Mouse (Mus musculus) thymus, adult 2 months (tissue): ENCODE measurements around the gene Ppfia1. TPM values are rescaled to one million over a fixed set of nuclear protein-coding genes. Genes with fewer than 3 reads are reported as not detected.

Source experiments
- DNase-seq: peaks from one replicate; pipeline ENCODE4 v3.0.0; 2021
- H3K27ac ChIP-seq: fragments of 200-500 bp; 2 replicates; pipeline ENCODE4 v1.5.1; 2012; ENCODE audit warnings: low read length, control low read depth; ENCODE audit not compliant: control insufficient read depth, insufficient read depth
- H3K27me3 ChIP-seq: fragments of 200-500 bp; 2 replicates; pipeline ENCODE4 v1.6.1; 2012; ENCODE audit warnings: mild to moderate bottlenecking, low read length, moderate library complexity, mixed read lengths; ENCODE audit not compliant: control insufficient read depth, insufficient read depth
- H3K36me3 ChIP-seq: fragments of 200-500 bp; 2 replicates; pipeline ENCODE4 v1.6.1; 2012; ENCODE audit warnings: mild to moderate bottlenecking, low read length, moderate library complexity; ENCODE audit not compliant: control insufficient read depth, insufficient read depth
- H3K4me1 ChIP-seq: fragments of 200-500 bp; replicated peaks from 2 replicates; pipeline ENCODE4 v1.6.1; 2012; ENCODE audit warnings: low read length; ENCODE audit not compliant: control insufficient read depth, insufficient read depth
- H3K4me3 ChIP-seq: fragments of 200-500 bp; 2 replicates; pipeline ENCODE4 v1.5.1; 2012; ENCODE audit warnings: mild to moderate bottlenecking, low read length, control low read depth, moderate library complexity; ENCODE audit not compliant: control insufficient read depth, insufficient read depth
- CTCF ChIP-seq: fragments of 200-500 bp; IDR thresholded peaks from 2 replicates; pipeline ENCODE4 v1.5.1; 2012; ENCODE audit warnings: mild to moderate bottlenecking, control low read depth, low read length, moderate library complexity, borderline replicate concordance; ENCODE audit not compliant: control insufficient read depth, poor library complexity, insufficient read depth; ENCODE audit errors: extremely low read depth
- POLR2A ChIP-seq: fragments of 200-500 bp; IDR thresholded peaks from 2 replicates; pipeline ENCODE4 v1.6.1; 2012; ENCODE audit warnings: mild to moderate bottlenecking, low read length, control low read depth, moderate library complexity; ENCODE audit not compliant: control insufficient read depth, poor library complexity, insufficient read depth; ENCODE audit errors: extremely low read depth
- WGBS: fragments of 180-500 bp; shearing (Covaris S2); methylation state at CpG from one replicate; pipeline ENCODE4 v1.1.7; 2018; 5-methylcytosine and 5-hydroxymethylcytosine counted together
- polyA plus RNA-seq: library from polyadenylated mRNA; depleted of rRNA; stranded (reverse); fragments of >200 nt; gene quantifications from 2 replicates; pipeline ENCODE4 v1.2.3, GENCODE M21; 2012

The Ppfia1 gene
- polyA plus RNA-seq, 1 experiment = 59.8 TPM

DNA sequence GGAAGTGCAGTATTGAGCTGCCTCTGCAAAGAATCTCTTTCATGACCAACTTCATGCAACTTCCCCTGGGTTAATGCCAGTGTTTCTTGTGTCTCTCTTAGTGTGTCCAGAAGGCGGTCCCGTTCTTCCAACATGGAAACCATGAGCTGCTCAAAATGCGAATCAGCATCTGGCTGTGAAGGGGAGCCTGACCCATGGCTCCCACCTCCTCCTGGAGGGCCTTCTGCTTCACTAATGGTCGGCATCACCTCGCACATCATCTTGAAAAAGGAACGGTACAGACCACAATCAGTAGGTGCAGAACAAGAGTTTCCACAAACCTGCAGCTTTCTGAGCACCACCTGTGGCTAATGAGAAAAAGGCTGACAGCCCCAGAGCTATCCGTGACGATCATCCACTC lies 1.3 kb downstream of the Ppfia1 start:
- DNase-seq = no peak
- WGBS = 90% methylated on average over 8 of the region's 8 CpGs

GRCm38 (mm10) chr7:144550811-144551210 lies 2.7 kb downstream of the Ppfia1 start:
- DNase-seq = no peak
- H3K4me1 ChIP-seq = peaks cover 14% of the 10 kb centered on the region
- TF ChIP-seq CTCF = no peak
- no peak for TF ChIP-seq POLR2A
- H3K27ac ChIP-seq = no peak overlapping the region
- no peak overlapping the region for H3K4me3 ChIP-seq
- peaks cover 4% of the 10 kb centered on the region; the same call in 1 of the 2 replicates for H3K36me3 ChIP-seq
- WGBS = 62% methylated on average over 1 of the region's 1 CpGs
- H3K27me3 ChIP-seq = no peaks in the 10 kb centered on the region

More for the DNA sequence above, 1.3 kb downstream of the Ppfia1 start:
- Histone ChIP-seq H3K4me1 (peaks cover 14% of the 10 kb centered on the region), H3K27ac (no peak overlapping the region), H3K27me3 (no peaks in the 10 kb centered on the region), H3K4me3 (no peak overlapping the region), H3K36me3 (peaks cover 4% of the 10 kb centered on the region; the same call in 1 of the 2 replicates)
- TF ChIP-seq CTCF (no peak), POLR2A (no peak)

DNA sequence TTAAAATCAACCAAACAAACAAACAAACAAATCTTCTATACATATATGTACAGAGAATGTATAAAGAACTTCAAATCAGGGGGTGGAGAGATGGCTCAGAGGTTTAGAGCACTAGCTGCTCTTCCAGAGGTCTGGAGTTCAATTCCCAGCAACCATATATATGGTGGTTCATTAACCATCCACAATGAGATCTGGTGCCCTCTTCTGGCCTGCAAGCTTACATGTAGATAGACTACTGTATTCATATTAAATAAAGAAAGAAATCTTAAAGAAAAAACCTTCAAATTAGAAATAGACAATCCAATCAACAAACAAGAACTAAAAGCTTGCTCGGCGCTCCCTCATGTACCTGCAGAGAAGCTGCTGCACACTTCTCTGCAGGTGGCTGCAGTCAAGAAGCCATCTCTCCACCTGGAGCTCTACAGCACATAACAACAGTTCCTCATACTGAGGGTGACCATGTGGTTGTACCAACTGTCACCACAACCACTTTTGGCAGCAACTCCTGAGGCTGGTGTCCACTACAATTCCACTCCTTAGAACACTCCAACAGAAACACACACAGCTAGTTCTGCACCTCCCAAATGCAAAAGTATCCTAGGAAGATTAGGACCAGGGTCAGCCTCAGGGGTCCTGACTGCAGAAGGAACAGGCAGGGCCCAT lies 3.5 kb downstream of the Ppfia1 start:
- no peak for TF ChIP-seq CTCF
- no peak for TF ChIP-seq POLR2A
- peak; percentile 20 for DNase-seq
- peaks cover 14% of the 10 kb centered on the region for H3K4me1 ChIP-seq
- no peak overlapping the region for H3K27ac ChIP-seq
- 84% methylated on average over 2 of the region's 2 CpGs for WGBS
- no peaks in the 10 kb centered on the region for H3K27me3 ChIP-seq
- no peak overlapping the region for H3K4me3 ChIP-seq
- peaks cover 4% of the 10 kb centered on the region; the same call in 1 of the 2 replicates for H3K36me3 ChIP-seq

- Histone ChIP-seq H3K36me3 (no peaks in the 10 kb centered on the region; the same call in 1 of the 2 replicates), H3K4me3 (no peak overlapping the region), H3K27me3 (no peaks in the 10 kb centered on the region), H3K27ac (no peak overlapping the region), H3K4me1 (no peaks in the 10 kb centered on the region)
- TF ChIP-seq POLR2A (no peak), CTCF (no peak)
- no peak for DNase-seq
- WGBS = 97% methylated on average over 3 of the region's 3 CpGs
Observed at GRCm38 (mm10) chr7:144545231-144545630, 8.3 kb downstream of the Ppfia1 start.

DNA sequence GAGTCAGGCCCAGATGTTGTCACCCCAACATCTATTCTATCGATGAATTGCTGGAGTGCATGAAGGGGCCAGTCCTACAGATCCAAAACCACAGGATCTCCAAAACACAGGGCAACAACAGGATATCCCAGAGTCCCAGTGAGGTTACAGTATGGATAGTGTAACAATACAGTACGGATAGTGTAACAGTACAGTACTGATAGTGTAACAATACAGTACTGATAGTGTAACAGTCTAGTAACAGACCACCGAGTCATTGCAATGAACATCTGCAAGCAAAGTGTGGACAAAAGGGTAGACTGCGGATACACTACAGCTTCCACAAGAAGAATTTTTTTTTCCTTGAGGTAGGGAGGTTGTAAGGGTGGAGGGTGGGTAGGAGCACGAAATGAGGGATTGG lies 12.2 kb downstream of the Ppfia1 start:
- no peak for DNase-seq
- no peak for TF ChIP-seq POLR2A
- no peak for TF ChIP-seq CTCF
- 98% methylated on average over 5 of the region's 5 CpGs for WGBS
- Histone ChIP-seq H3K27ac (no peak overlapping the region), H3K36me3 (no peaks in the 10 kb centered on the region), H3K27me3 (no peaks in the 10 kb centered on the region), H3K4me3 (no peak overlapping the region), H3K4me1 (peaks cover 14% of the 10 kb centered on the region)

GRCm38 (mm10) chr7:144539146-144539545 lies 14.4 kb downstream of the Ppfia1 start:
- H3K4me1 ChIP-seq = peaks cover 24% of the 10 kb centered on the region
- H3K36me3 ChIP-seq = no peaks in the 10 kb centered on the region
- peak; percentile 51 for DNase-seq
- WGBS = 43% methylated on average over 2 of the region's 2 CpGs
- no peaks in the 10 kb centered on the region for H3K27me3 ChIP-seq
- no peak overlapping the region for H3K27ac ChIP-seq
- TF ChIP-seq CTCF (no peak), POLR2A (no peak)
- no peak overlapping the region for H3K4me3 ChIP-seq

GRCm38 (mm10) chr7:144538030-144538644 lies 15.4 kb downstream of the Ppfia1 start:
- H3K4me1 ChIP-seq = peaks cover 24% of the 10 kb centered on the region
- no peaks in the 10 kb centered on the region for H3K27me3 ChIP-seq
- DNase-seq = no peak
- H3K36me3 ChIP-seq = no peaks in the 10 kb centered on the region
- 95% methylated on average over 4 of the region's 4 CpGs for WGBS
- H3K27ac ChIP-seq = no peak overlapping the region
- TF ChIP-seq POLR2A (no peak), CTCF (no peak)
- H3K4me3 ChIP-seq = no peak overlapping the region
